Mouse (Mus musculus): ENCODE measurements around the gene Rpl19.

The Rpl19 gene

GRCm38 (mm10) chr11:98044074-98044473, 17.6 kb downstream of the Rpl19 start:
- in situ Hi-C loops (cut with MboI; ENCODE audit: low pct_unique_long_range_greater_than_20kb in 1 of 2, low sequenced_read_pairs in 2 of 2, unreplicated experiment in 1 of 2) = no loop called here

DNA sequence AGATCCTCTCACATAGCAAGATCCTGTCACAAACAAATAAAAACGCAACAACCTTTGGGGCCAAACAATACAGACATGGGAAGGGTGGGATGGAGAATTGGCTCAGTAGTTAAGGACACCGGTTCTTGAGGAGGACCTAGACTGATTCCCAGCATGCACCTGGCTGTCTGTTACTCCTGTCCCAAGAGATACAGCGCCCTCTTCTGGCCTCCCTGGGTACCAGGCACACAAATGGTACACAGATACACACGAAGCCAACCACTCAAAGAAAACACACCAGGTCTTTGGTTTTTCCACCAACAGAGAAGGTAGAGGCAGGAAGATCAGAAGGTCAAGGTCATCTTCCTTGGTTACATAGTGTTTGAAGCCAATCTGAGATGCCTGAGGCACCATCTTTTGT, 19.1 kb downstream of the Rpl19 start:
- in situ Hi-C loops (cut with MboI; ENCODE audit: low pct_unique_long_range_greater_than_20kb in 1 of 2, low sequenced_read_pairs in 2 of 2, unreplicated experiment in 1 of 2) = no loop called here

DNA sequence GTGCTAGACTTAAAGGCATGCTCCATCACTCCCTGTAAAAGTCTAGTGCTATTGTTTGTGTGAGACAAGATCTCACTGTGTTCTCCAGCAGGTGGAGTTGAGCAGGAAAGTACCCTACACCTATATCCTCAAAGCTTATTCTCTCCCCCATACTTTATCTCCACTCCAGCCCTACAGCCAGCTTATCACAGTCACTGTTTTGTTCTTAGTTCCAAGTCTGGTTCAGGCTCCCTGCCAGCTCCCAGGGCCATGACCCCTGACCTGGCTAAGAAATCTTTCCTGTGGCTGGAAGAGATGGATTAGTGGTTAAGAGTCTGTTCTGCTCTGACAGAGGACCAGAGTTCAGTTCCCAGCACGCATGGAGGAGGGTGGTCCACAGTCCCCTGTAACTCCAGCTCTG, 20.0 kb downstream of the Rpl19 start:
- in situ Hi-C loops (cut with MboI; ENCODE audit: low pct_unique_long_range_greater_than_20kb in 1 of 2, low sequenced_read_pairs in 2 of 2, unreplicated experiment in 1 of 2) = no loop called here

DNA sequence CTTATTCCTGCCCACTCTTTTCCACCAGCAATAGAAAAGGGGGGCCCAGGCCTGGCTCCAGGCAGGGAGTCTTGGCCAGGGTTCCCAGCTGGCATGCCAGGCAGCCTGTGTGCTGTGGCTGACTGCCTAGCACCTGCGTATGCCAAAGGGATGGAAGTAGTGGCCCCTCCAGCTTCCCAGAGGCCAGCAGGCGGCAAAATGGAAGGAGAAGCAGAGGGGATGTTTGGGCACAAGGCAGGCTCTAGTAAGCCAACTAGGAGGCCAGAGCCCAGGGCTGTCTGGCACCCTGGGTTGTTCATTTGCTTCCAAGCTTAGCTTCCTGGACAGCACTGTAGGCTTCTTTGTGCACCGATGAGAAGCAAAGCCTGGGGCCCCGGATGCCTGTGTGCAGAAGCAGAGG, 21.2 kb downstream of the Rpl19 start:
- in situ Hi-C loops (cut with MboI; ENCODE audit: low pct_unique_long_range_greater_than_20kb in 1 of 2, low sequenced_read_pairs in 2 of 2, unreplicated experiment in 1 of 2) = no loop called here

- in situ Hi-C loops (cut with MboI; ENCODE audit: low pct_unique_long_range_greater_than_20kb in 1 of 2, low sequenced_read_pairs in 2 of 2, unreplicated experiment in 1 of 2) = no loop called here
Measured at GRCm38 (mm10) chr11:98049672-98050519, 23.4 kb downstream of the Rpl19 start.

DNA sequence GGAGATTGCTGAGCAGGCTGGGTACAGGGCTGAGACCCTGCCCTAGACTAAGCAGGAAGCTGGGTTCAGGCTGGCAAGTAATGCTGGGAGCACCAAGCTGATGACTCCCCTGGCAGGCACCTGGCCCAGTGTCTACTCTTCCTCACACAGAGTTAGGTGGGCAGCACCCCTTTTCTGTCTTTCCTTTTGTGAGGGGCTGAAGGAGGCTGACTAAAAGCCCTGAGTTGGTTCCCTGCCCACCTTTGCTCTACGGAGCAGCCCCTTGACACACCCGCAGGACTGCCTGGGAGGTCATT, 24.0 kb downstream of the Rpl19 start:
- in situ Hi-C loops (cut with MboI; ENCODE audit: low pct_unique_long_range_greater_than_20kb in 1 of 2, low sequenced_read_pairs in 2 of 2, unreplicated experiment in 1 of 2) = no loop called here

GRCm38 (mm10) chr11:98050940-98051339, 24.4 kb downstream of the Rpl19 start:
- in situ Hi-C loops (cut with MboI; ENCODE audit: low pct_unique_long_range_greater_than_20kb in 1 of 2, low sequenced_read_pairs in 2 of 2, unreplicated experiment in 1 of 2) = no loop called here

GRCm38 (mm10) chr11:98051611-98052128, 25.2 kb downstream of the Rpl19 start:
- in situ Hi-C loops (cut with MboI; ENCODE audit: low pct_unique_long_range_greater_than_20kb in 1 of 2, low sequenced_read_pairs in 2 of 2, unreplicated experiment in 1 of 2) = no loop called here

DNA sequence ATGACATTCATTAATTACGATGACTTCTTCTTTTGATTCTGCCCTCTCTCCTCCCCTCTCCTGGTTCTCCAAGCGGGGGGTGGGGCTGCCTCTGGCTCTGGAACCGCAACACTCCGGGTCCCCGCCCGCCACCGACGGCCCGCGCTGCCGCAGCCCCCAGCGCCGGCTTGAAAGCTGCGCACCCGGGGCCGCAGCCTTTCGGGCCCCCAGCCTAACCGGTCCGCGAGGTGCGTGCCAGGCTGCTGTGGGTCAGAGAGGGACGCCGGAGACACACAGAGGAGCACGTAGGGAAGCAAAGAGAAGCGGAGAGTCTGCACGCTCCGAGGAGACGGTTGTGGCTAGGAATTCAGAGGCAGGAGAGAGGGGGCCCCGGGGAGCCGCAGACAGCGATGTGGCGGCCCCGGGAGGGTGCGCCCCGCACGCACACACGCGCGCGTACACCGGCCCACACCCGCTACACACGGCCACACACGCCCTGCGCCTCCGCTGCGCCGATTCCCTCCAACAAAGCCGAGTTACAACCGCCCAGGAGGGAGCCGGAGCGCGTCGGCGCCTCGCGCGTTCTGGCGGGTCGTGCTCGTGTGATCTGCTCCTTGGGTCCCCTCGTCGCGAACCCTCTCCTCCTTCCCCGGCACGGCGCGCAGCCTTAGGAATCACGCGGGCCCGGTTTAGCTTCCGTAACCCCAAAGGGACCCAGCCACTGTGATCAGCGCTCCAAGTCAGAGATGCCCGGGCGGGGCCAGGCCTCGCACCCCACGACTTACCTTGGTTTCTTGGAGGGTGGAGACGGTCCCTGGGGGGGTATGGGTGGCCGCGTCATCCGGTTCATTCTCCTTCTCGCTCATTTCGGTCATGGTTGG, 25.8 kb downstream of the Rpl19 start:
- in situ Hi-C loops (cut with MboI; ENCODE audit: low pct_unique_long_range_greater_than_20kb in 1 of 2, low sequenced_read_pairs in 2 of 2, unreplicated experiment in 1 of 2) = no loop called here

DNA sequence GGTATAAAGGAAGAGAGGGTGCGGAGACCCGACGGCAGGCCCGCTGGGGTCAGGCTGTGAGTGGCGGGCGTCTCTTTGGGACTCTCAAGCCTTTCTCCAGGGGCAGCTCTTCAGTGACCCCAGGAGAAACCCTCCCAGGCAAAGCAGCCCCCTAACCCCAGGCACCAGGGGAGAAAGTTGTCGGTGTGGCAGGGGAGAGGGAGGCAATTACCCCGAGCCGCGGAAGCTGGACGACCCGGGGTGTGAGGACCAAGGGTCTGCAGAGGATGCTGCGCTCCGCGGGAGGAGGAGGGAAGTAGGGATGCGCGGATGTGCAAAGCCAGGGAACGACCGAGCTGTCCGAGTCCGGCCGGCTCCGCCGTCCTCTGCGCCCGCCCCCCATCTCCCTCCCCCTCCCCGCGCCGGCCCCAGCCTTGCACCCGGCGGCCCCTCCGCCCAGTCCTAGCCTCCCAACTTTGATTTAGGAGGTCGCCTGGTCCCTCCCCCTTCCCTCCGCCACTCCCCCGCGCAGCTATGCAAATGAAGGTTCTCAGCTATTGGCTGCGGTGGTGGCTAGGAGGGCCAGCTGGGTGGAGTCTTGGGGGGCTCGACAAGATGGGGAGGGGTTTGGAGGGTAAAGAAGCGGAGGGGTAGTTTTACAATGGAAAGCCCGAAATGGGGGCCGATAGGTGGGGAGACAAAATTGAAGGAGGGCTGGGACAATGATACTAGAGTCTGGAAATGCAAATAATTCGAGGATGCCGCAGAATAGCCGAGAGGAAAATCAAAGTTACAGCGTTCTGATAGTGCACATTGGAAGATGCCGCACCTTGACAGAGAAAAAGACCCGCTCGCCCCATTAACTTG, 26.7 kb downstream of the Rpl19 start, which contains the start of gene Stac2:
Stac2 (minus strand) TSS at position 474 of the 846 bp plus-strand sequence.
- in situ Hi-C loops (cut with MboI; ENCODE audit: low pct_unique_long_range_greater_than_20kb in 1 of 2, low sequenced_read_pairs in 2 of 2, unreplicated experiment in 1 of 2) = no loop called here

DNA sequence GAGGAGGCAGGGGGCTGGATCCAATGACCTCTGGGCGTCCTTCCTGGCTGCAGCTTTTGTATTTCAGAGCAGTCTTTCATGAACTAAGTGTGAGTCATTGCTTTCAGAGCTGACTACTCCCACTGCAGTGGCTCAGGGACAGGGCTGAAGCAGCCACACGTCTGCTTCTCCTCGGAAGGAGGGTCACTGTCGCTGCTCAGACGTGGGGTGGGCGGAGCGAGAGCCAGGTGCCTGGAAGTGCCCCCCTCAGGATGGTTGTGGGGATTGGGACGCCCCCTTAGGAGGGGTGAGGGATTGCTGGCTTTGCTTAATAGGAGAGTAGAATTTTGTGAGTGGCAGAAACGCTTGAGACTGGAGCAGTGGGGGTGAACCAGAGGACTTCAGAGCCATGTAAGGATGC, 31.0 kb downstream of the Rpl19 start:
- in situ Hi-C loops (cut with MboI; ENCODE audit: low pct_unique_long_range_greater_than_20kb in 1 of 2, low sequenced_read_pairs in 2 of 2, unreplicated experiment in 1 of 2) = no loop called here

- in situ Hi-C loops (cut with MboI; ENCODE audit: low pct_unique_long_range_greater_than_20kb in 1 of 2, low sequenced_read_pairs in 2 of 2, unreplicated experiment in 1 of 2) = no loop called here
Measured at GRCm38 (mm10) chr11:98057998-98058397, 31.5 kb downstream of the Rpl19 start.

- in situ Hi-C loops (cut with MboI; ENCODE audit: low pct_unique_long_range_greater_than_20kb in 1 of 2, low sequenced_read_pairs in 2 of 2, unreplicated experiment in 1 of 2) = no loop called here
Measured at GRCm38 (mm10) chr11:98059662-98060061, 33.2 kb downstream of the Rpl19 start.

DNA sequence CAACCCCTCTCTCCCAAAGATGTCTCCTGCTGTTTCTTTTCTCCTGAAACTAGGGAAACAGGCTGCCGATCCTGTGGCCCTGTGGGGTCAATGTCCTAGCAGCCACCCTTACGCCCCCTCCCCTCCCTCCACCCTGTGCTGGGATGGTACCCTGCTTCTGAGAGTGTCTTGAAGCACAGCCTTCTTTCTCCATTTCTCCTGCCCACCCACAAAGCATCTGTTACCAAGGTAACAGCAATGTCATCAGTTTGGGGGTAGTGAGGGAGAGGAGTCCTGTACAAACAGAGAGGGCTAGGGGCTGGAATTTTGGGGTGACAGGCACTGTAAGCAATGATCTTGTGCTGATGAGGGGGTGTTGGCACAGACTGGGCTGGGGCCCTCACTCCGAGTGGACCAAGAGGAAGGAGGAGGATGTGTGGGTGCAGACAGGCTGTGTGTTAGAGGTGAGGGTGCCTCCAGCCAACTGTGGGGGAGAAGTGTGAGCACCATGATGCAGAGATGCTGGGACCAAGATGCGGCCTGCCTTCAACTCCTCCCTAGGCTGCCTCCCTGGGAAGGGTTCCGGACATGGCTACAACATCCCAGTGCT, 33.7 kb downstream of the Rpl19 start:
- in situ Hi-C loops (cut with MboI; ENCODE audit: low pct_unique_long_range_greater_than_20kb in 1 of 2, low sequenced_read_pairs in 2 of 2, unreplicated experiment in 1 of 2) = no loop called here

GRCm38 (mm10) chr11:98061441-98061840, 34.9 kb downstream of the Rpl19 start:
- in situ Hi-C loops (cut with MboI; ENCODE audit: low pct_unique_long_range_greater_than_20kb in 1 of 2, low sequenced_read_pairs in 2 of 2, unreplicated experiment in 1 of 2) = no loop called here

GRCm38 (mm10) chr11:98061904-98062562, 35.5 kb downstream of the Rpl19 start:
- in situ Hi-C loops (cut with MboI; ENCODE audit: low pct_unique_long_range_greater_than_20kb in 1 of 2, low sequenced_read_pairs in 2 of 2, unreplicated experiment in 1 of 2) = no loop called here

GRCm38 (mm10) chr11:98066201-98066600, 39.7 kb downstream of the Rpl19 start:
- in situ Hi-C loops (cut with MboI; ENCODE audit: low pct_unique_long_range_greater_than_20kb in 1 of 2, low sequenced_read_pairs in 2 of 2, unreplicated experiment in 1 of 2) = no loop called here

GRCm38 (mm10) chr11:98067255-98067654, 40.7 kb downstream of the Rpl19 start:
- in situ Hi-C loops (cut with MboI; ENCODE audit: low pct_unique_long_range_greater_than_20kb in 1 of 2, low sequenced_read_pairs in 2 of 2, unreplicated experiment in 1 of 2) = no loop called here
